Mouse (Mus musculus): ENCODE measurements around the gene Sptbn4. TPM values are rescaled to one million over a fixed set of nuclear protein-coding genes. Genes with fewer than 3 reads are reported as not detected.
A peak's percentile ranks its signal among the peaks of the same experiment; 100 is the strongest.

Sptbn4 gene
- total RNA-seq, 2 experiments from 2014 or later, result 147 TPM

- H3K27ac ChIP-seq, result peak overlapping the region; percentile 88
- peak overlapping the region; percentile 69 for H3K4me3 ChIP-seq
- no peak for DNase-seq (ENCODE audit: low spot score in 2 of 2)
- TF ChIP-seq CTCF (conservative IDR thresholded peaks at IDR 0.05), result no peak
Observed at GRCm38 (mm10) chr7:27472596-27472995, 25.1 kb upstream of the Sptbn4 start.

- DNase-seq (ENCODE audit: low spot score in 2 of 2), result no peak
- TF ChIP-seq CTCF (conservative IDR thresholded peaks at IDR 0.05), result no peak
- no peak overlapping the region for H3K27ac ChIP-seq
Observed at GRCm38 (mm10) chr7:27471390-27472120, 24.1 kb upstream of the Sptbn4 start.

GRCm38 (mm10) chr7:27467648-27468047 lies 20.2 kb upstream of the Sptbn4 start:
- no peak overlapping the region for H3K27ac ChIP-seq
- no peak for DNase-seq (ENCODE audit: low spot score in 2 of 2)
- H3K4me3 ChIP-seq, result no peak overlapping the region
- no peak for TF ChIP-seq CTCF (conservative IDR thresholded peaks at IDR 0.05)

More at GRCm38 (mm10) chr7:27471390-27472120, 24.1 kb upstream of the Sptbn4 start:
- H3K4me3 ChIP-seq, result no peak overlapping the region

- H3K4me3 ChIP-seq, result no peak overlapping the region
- no peak overlapping the region for H3K27ac ChIP-seq
- TF ChIP-seq CTCF (conservative IDR thresholded peaks at IDR 0.05), result no peak
- no peak for DNase-seq (ENCODE audit: low spot score in 2 of 2)
Observed at GRCm38 (mm10) chr7:27460477-27460876, 13.0 kb upstream of the Sptbn4 start.

- no peak for DNase-seq (ENCODE audit: low spot score in 2 of 2)
- no peak for TF ChIP-seq CTCF (conservative IDR thresholded peaks at IDR 0.05)
- H3K4me3 ChIP-seq, result no peak overlapping the region
- H3K27ac ChIP-seq, result no peak overlapping the region
Observed at GRCm38 (mm10) chr7:27459640-27460039, 12.2 kb upstream of the Sptbn4 start.

- no peak overlapping the region for H3K4me3 ChIP-seq
- DNase-seq (ENCODE audit: low spot score in 2 of 2), result no peak
Observed at GRCm38 (mm10) chr7:27458614-27459013, 11.1 kb upstream of the Sptbn4 start.

GRCm38 (mm10) chr7:27455273-27455672 lies 7.8 kb upstream of the Sptbn4 start:
- Histone ChIP-seq H3K4me3 (no peak overlapping the region), H3K27ac (no peak overlapping the region)
- no peak for TF ChIP-seq CTCF (conservative IDR thresholded peaks at IDR 0.05)
- no peak for DNase-seq (ENCODE audit: low spot score in 2 of 2)

More at GRCm38 (mm10) chr7:27458614-27459013, 11.1 kb upstream of the Sptbn4 start:
- TF ChIP-seq CTCF (conservative IDR thresholded peaks at IDR 0.05), result no peak
- H3K27ac ChIP-seq, result no peak overlapping the region

- H3K4me3 ChIP-seq, result no peak overlapping the region
Observed at GRCm38 (mm10) chr7:27454461-27455121, 7.1 kb upstream of the Sptbn4 start.

GRCm38 (mm10) chr7:27452206-27452770 lies 4.8 kb upstream of the Sptbn4 start:
- no peak overlapping the region for H3K4me3 ChIP-seq
- no peak overlapping the region for H3K27ac ChIP-seq
- no peak for TF ChIP-seq CTCF (conservative IDR thresholded peaks at IDR 0.05)
- DNase-seq (ENCODE audit: low spot score in 2 of 2), result no peak

More at GRCm38 (mm10) chr7:27454461-27455121, 7.1 kb upstream of the Sptbn4 start:
- TF ChIP-seq CTCF (conservative IDR thresholded peaks at IDR 0.05), result no peak
- H3K27ac ChIP-seq, result no peak overlapping the region
- DNase-seq (ENCODE audit: low spot score in 2 of 2), result no peak

- TF ChIP-seq CTCF (conservative IDR thresholded peaks at IDR 0.05), result no peak
- H3K27ac ChIP-seq, result no peak overlapping the region
- no peak overlapping the region for H3K4me3 ChIP-seq
- DNase-seq (ENCODE audit: low spot score in 2 of 2), result no peak
Observed at GRCm38 (mm10) chr7:27451359-27451758, 3.9 kb upstream of the Sptbn4 start.

GRCm38 (mm10) chr7:27449256-27449862 lies 1.9 kb upstream of the Sptbn4 start:
- peak; percentile 84 for TF ChIP-seq CTCF (conservative IDR thresholded peaks at IDR 0.05)
- peak in 1 of 2 experiments; percentile 83 for DNase-seq (ENCODE audit: low spot score in 2 of 2)
- no peak overlapping the region for H3K4me3 ChIP-seq
- no peak overlapping the region for H3K27ac ChIP-seq

- peak overlapping the region; percentile 77 for H3K27ac ChIP-seq
- DNase-seq (ENCODE audit: low spot score in 2 of 2), result peak in 1 of 2 experiments; percentile 24
- TF ChIP-seq CTCF (conservative IDR thresholded peaks at IDR 0.05), result no peak
- H3K4me3 ChIP-seq, result peak overlapping the region; percentile 67
Observed at GRCm38 (mm10) chr7:27448421-27449206, 1.1 kb upstream of the Sptbn4 start.

All from layer of hippocampus, adult 2 months (tissue).